22 mouse cellular contexts compared by ENCODE assay signal in genomic region chr6:94190830-94191229, GRCm38 (mm10).
DNase-seq lines count a peak whose midpoint lies in the region; ATAC-seq lines count a peak whose summit lies in the region.
"Had no signal": no experiment of that assay in that cellular context is flagged by ENCODE, and none has a peak within 500 bp of the region (broad histone marks: within the 10 kb centered on the region; RNA-seq: fewer than 3 reads in every experiment).

No protein-coding gene starts in this region.

- no peaks in the 10 kb centered on the region for H3K9me3 ChIP-seq in heart, embryonic 13.5 days
- no peaks in the 10 kb centered on the region for H3K9me3 ChIP-seq in forebrain, embryonic 13.5 days (replicated peaks)
- H3K9me3 ChIP-seq: forebrain, embryonic 10.5 days; hindbrain, embryonic 13.5 days; limb, embryonic 13.5 days; midbrain, embryonic 10.5 days; neural tube, embryonic 13.5 days had no signal

- no peaks in the 10 kb centered on the region for H3K27me3 ChIP-seq in heart, embryonic 13.5 days (replicated peaks)
- H3K27me3 ChIP-seq in forebrain, embryonic 13.5 days, result no peaks in the 10 kb centered on the region
- H3K27me3 ChIP-seq: hindbrain, embryonic 13.5 days; limb, embryonic 13.5 days; neural tube, embryonic 13.5 days had no signal

- H3K4me2 ChIP-seq in heart, embryonic 13.5 days, result no peak overlapping the region
- no peak overlapping the region for H3K4me2 ChIP-seq in forebrain, embryonic 13.5 days
- H3K4me2 ChIP-seq: hindbrain, embryonic 13.5 days; limb, embryonic 13.5 days; lung, embryonic 14.5 days; neural tube, embryonic 13.5 days had no signal

- H3K4me1 ChIP-seq in heart, embryonic 13.5 days, result peaks cover 71% of the 10 kb centered on the region
- no peaks in the 10 kb centered on the region for H3K4me1 ChIP-seq in forebrain, embryonic 13.5 days

- H3K9ac ChIP-seq in heart, embryonic 13.5 days, result no peak overlapping the region
- H3K9ac ChIP-seq in forebrain, embryonic 13.5 days, result no peak overlapping the region
- H3K9ac ChIP-seq: forebrain, postnatal 0 days; hindbrain, embryonic 13.5 days; limb, embryonic 13.5 days; liver, embryonic 14.5 days; lung, embryonic 14.5 days; neural tube, embryonic 13.5 days had no signal

- H3K4me3 ChIP-seq in heart, embryonic 13.5 days, result no peak overlapping the region
- H3K4me3 ChIP-seq in forebrain, embryonic 13.5 days, result no peak overlapping the region
- H3K4me3 ChIP-seq: forebrain, embryonic 10.5 days; heart, adult 2 months; hindbrain, embryonic 13.5 days; limb, embryonic 13.5 days; midbrain, embryonic 10.5 days; myocyte; neural tube, embryonic 13.5 days had no signal

- no peaks in the 10 kb centered on the region for H3K36me3 ChIP-seq in heart, embryonic 13.5 days
- H3K36me3 ChIP-seq in forebrain, embryonic 13.5 days (ENCODE audit: poor library complexity, severe bottlenecking), result no peaks in the 10 kb centered on the region
- H3K36me3 ChIP-seq: forebrain, embryonic 10.5 days; hindbrain, embryonic 13.5 days; limb, embryonic 13.5 days; midbrain, embryonic 10.5 days; neural tube, embryonic 13.5 days had no signal

- WGBS in heart, embryonic 13.5 days, result 57% methylated on average over 5 of the region's 5 CpGs
- 95% methylated on average over 5 of the region's 5 CpGs for WGBS in forebrain, embryonic 13.5 days

- no peak for DNase-seq in heart, postnatal 4 days
- DNase-seq in kidney, adult 11 months, result peak; percentile 51
- peak; percentile 53 for DNase-seq in kidney, adult 9 months
- peak; percentile 44 for DNase-seq in kidney, postnatal 14 days
- no peak for DNase-seq in thymus, postnatal 25 days
- no peak for DNase-seq in spleen, postnatal 4 days (ENCODE audit: low spot score in 2 of 2)
- DNase-seq: adrenal gland, postnatal 36 days; cerebellum, adult 9-10 months; forebrain, postnatal 0 days; gastrocnemius, postnatal 36 days; heart, adult 2 months; lung, embryonic 14.5 days had no signal

- no peak for ATAC-seq in heart, embryonic 13.5 days (ENCODE audit: extremely low read depth, insufficient number of reproducible peaks, low FRiP score, low TSS enrichment)
- ATAC-seq in forebrain, embryonic 13.5 days, result no peak
- ATAC-seq: forebrain, postnatal 0 days; midbrain, embryonic 16.5 days had no signal

- H3K27ac ChIP-seq in heart, embryonic 13.5 days (replicated peaks), result peak overlapping the region; percentile 32; the same call in 1 of the 2 replicates
- H3K27ac ChIP-seq in forebrain, embryonic 13.5 days, result no peak overlapping the region
- H3K27ac ChIP-seq: forebrain, embryonic 10.5 days; heart, adult 2 months; hindbrain, embryonic 13.5 days; liver, embryonic 14.5 days; midbrain, embryonic 10.5 days; neural tube, embryonic 13.5 days had no signal

Comparison
In these comparisons a context has a peak if more than half of its experiments do, and no peak if none do; other contexts are left out.
1. DNase-seq: peak in kidney, adult 11 months (single experiment), kidney, adult 9 months (single experiment) and kidney, postnatal 14 days (single experiment); none in heart, postnatal 4 days (single experiment), thymus, postnatal 25 days (single experiment) and spleen, postnatal 4 days (0 of 2).